Mouse (Mus musculus) CH12F3 (cell line): ENCODE data around the gene Kcnj1.

Experiments
- in situ Hi-C: fragments of 300-500 bp; cut with MboI; formaldehyde crosslinking; loops from 2 replicates; pipeline ENCODE4 v1.14.3; 2020; ENCODE audit warnings: low sequenced_read_pairs

Kcnj1 gene

GRCm38 (mm10) chr9:32444453-32445201, 72.3 kb downstream of the Kcnj1 start:
- in situ Hi-C loops = no loop called here

DNA sequence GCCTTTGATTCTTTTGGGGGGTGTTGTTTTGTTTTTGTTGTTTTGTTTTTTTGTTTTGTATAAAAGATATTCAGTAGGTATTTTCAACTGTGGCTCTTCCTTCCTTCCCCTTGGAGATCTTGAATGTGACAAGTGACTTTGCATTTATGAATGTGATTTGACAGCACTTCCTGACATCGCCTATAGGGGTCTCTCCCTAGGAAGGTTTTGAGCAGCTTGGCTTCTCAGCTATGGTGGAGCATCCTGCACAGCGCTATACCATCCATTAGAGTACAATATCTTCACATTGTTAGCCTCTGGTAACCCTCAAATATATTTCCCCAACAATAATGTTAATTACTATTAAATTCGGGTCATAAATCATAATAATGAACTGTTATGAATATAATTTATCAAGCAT, 73.5 kb downstream of the Kcnj1 start:
- in situ Hi-C loops = no loop called here

DNA sequence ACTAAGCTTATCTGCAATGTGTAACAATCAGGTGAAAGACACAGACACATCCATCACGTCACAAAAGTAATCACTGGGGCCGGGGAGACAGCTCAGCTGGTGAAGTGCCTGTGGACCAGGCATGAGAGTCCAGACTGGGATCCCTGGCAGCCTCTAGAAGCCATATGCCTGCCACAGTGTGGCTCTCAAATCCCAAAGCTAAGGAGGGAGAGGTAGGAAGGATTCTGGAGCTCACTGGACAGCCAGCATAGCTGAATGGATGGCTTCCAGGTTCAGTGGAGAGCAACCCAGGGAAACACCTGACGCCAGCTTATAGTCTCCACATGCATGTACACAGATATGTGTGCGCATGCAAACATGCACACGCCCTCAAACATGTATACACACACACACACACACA, 76.5 kb downstream of the Kcnj1 start:
- in situ Hi-C loops = no loop called here
